Mouse (Mus musculus) lung, postnatal 0 days (tissue): ENCODE measurements at regions not wholly inside any gene's neighbourhood (a gene's known extent, or its start where the extent isn't known, plus 50 kb on each side); places are given as distances from the start of the nearest gene placed in this dataset.

ENCODE experiments used
- CTCF ChIP-seq: IDR thresholded peaks from 2 replicates; pipeline ENCODE4 v1.5.1; 2016; ENCODE audit warnings: antibody characterized with exemption, mild to moderate bottlenecking
- EP300 ChIP-seq: IDR thresholded peaks from 2 replicates; pipeline ENCODE4 v1.6.1; 2016; ENCODE audit warnings: antibody characterized with exemption, mild to moderate bottlenecking, control low read depth

GRCm38 (mm10) chr16:44625108-44625616 lies 66.5 kb upstream of the Boc start:
- TF ChIP-seq CTCF: no peak
- no peak for TF ChIP-seq EP300
